Mouse (Mus musculus) bone marrow macrophage, adult 2 months (primary cell): ENCODE measurements at regions not wholly inside any gene's neighbourhood (a gene's known extent, or its start where the extent isn't known, plus 50 kb on each side); places are given as distances from the start of the nearest gene placed in this dataset.

Experiments used
- H3K27ac ChIP-seq: 2 replicates; pipeline ENCODE4 v1.5.1; 2012; ENCODE audit warnings: low read depth, low read length; ENCODE audit not compliant: insufficient read depth
- H3K4me1 ChIP-seq: 2 replicates; pipeline ENCODE4 v1.6.1; 2012; ENCODE audit warnings: low read length; ENCODE audit not compliant: control insufficient read depth, insufficient read depth
- H3K4me3 ChIP-seq: 2 replicates; pipeline ENCODE4 v1.5.1; 2012; ENCODE audit warnings: mild to moderate bottlenecking, low read length, moderate library complexity; ENCODE audit not compliant: insufficient read depth
- CTCF ChIP-seq: IDR thresholded peaks from 2 replicates; pipeline ENCODE4 v1.5.1; 2012; ENCODE audit warnings: low read depth, mild to moderate bottlenecking, low read length, moderate library complexity
- POLR2A ChIP-seq: IDR thresholded peaks from 2 replicates; pipeline ENCODE4 v1.6.1; 2012; ENCODE audit warnings: mild to moderate bottlenecking, low read depth, low read length, borderline replicate concordance

DNA sequence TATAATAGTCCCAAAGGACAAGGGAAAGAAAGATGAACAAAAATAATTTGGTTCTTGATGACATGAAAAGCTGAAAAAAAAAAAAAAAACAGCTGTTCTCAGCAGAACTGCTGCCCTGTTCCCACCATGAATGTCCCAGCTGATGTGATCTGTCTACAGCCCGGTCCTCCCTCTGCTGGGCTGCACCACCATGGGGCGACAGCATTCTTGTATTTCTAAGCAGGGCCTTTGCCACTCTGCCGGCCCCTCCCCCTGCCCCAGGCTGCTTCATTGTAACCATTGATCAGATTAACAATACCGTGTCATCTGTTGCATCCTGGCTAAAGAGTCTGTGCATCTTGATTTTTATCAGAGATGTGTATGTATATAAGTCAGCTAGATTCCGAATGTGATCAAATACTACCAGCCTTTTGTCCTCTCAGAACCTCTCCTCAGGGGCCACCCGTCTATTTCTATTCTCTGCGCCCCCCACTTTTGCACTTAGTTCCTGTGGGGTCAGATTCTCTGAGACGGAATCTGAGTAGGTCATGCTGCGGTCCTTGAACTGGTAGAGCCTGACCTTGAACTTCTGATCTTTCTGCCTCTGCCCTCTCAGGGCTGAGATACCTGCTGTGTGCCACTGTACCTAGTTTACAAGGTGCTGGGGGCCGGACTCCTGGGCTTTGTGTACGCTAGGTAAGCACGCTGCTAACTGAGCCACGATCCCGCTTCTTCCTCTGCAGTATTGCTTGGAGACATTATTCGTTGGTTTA lies 117.2 kb upstream of the Lrfn2 start:
- peaks cover 5% of the 10 kb centered on the region for H3K4me1 ChIP-seq
- no peak overlapping the region for H3K27ac ChIP-seq
- no peak for TF ChIP-seq CTCF
- TF ChIP-seq POLR2A = no peak
- H3K4me3 ChIP-seq = no peak overlapping the region

DNA sequence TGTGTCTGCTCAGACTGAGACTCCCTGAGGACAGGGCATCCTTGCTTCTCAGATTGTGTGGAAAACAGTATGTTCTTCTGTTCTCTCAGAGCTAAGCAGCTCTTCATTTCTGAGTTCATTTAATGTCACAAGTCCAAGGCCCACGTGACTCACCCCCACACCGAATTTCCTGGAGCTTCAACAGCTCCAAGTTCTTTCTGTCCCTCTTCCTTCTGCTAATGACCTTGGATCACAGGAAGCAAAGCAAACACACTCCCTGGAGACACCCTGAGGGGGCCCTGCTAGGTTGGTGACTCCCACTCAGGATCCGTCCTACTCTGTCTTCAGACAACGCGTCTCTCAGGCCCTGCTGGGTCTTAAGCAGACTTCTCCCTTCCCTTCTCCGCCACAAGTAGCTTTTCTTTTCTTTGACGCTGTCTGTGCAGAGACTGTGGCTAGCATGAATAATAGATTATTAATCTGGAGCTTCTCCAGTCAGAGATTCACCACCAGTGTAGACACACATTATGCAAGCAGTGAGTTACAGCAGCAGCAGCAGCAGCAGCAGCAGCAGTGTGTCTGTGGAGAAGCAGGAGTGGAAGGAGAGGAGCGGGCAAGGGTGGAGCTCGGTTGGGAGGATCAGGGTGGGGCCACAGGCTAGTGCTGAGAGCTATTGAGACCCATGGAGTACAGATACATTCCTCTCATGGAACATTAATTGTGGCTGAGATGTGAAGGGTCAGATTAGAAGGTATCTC lies 115.4 kb upstream of the Lrfn2 start:
- Histone ChIP-seq H3K4me3 (no peak overlapping the region), H3K27ac (no peak overlapping the region), H3K4me1 (peaks cover 8% of the 10 kb centered on the region)
- no peak for TF ChIP-seq POLR2A
- TF ChIP-seq CTCF = no peak

DNA sequence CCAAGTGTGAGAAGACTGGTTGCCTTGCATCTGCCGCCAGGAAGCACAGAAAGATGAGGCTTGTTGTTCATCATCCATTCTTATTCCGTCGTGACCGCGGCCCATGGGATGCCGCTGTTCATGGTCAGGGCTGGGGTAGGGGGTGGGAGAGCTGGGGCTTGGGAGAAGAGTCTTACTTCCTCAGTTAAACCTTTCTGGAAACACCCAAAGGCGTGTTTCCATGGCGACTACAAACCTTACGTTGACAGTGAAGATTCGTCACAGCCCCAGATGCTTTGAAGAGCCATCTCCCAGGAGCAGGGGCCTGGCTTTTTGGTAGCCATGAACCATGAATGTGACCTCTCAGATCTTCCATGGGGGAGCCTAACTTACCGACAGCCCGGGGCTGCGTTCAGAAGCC lies 114.6 kb upstream of the Lrfn2 start:
- peaks cover 9% of the 10 kb centered on the region for H3K4me1 ChIP-seq
- TF ChIP-seq POLR2A = no peak
- no peak for TF ChIP-seq CTCF
- no peak overlapping the region for H3K27ac ChIP-seq
- no peak overlapping the region for H3K4me3 ChIP-seq

DNA sequence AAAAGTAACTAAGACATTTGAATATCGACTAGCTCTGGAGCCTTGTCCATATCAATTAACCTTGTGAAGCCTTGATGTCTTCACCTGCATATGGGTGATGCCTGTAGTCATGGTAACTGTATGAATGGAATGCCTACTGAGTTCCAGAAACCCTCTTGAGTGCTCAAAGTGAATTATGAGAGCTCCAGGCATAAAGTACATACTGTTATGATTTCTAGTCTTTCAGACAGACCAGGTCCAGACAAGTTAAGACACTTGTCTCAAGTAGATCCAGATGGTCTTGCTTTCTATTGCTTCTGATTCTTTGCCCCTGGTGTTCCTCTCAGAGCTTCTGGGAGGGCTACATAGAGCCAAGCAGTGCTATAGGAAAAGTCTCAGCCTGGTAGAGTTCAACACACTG lies 112.5 kb upstream of the Lrfn2 start:
- no peak overlapping the region for H3K4me3 ChIP-seq
- no peak overlapping the region for H3K27ac ChIP-seq
- no peak for TF ChIP-seq CTCF
- TF ChIP-seq POLR2A = no peak
- peaks cover 23% of the 10 kb centered on the region for H3K4me1 ChIP-seq

DNA sequence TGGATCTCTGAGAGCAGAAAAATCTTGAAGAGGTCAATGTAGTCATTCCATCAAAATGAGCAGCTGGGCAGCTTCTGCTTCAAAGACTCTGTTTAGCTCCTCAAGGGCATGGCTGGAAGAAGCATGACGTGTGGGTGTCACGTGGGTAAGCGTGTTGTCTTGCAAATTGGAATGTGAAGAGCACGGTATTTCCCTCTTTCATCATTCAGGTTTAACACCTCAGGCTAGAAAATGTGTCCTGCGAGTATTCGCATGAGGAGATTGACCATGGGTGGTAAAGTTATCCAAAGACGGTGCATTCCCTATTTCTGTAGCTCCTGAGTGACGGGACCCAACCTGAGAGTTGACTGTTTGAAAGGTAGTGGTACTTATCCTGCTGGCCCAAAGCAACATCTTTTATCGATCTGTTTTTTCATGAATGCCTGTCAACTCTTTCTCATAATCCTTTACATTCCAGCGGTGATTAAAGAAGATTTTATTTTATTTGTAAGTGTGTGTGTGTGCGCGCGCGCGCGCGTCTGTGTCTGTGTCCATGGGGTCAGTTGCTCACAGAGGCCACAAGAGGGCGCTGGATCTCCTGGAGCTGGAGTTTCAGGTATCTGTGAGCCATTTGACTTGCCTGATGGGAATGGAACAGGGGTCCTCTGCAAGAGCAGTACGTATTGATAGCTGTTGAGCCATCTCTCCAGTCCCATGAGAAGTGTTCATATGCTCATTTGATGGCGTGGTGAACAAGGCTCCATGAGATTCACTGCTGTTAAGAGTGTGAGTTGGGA lies 109.9 kb upstream of the Lrfn2 start:
- Histone ChIP-seq H3K4me3 (no peak overlapping the region), H3K27ac (no peak overlapping the region), H3K4me1 (peaks cover 33% of the 10 kb centered on the region)
- TF ChIP-seq POLR2A (no peak), CTCF (peak; percentile 16; the same call in 1 of the 2 replicates)

DNA sequence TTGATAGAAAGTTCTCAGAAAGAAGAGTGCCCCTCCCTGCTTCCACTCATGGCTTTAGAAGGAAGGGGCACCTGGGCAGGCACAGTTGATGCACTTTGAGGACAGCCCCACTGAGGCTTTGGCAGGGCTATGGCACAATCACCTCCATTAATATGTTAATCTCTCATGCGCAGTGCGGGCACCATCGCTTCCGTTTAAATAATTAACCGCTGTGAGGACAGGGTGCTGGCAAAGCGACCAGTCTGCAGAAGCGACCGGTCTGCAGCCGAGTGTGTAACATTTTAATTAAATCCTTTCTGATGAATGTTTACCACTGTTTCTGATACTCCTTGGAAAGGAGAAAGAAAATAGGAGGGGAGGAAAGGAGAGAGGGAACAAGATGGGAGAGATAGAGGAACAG lies 108.3 kb upstream of the Lrfn2 start:
- TF ChIP-seq POLR2A = no peak
- TF ChIP-seq CTCF = no peak
- H3K4me1 ChIP-seq = peaks cover 28% of the 10 kb centered on the region

DNA sequence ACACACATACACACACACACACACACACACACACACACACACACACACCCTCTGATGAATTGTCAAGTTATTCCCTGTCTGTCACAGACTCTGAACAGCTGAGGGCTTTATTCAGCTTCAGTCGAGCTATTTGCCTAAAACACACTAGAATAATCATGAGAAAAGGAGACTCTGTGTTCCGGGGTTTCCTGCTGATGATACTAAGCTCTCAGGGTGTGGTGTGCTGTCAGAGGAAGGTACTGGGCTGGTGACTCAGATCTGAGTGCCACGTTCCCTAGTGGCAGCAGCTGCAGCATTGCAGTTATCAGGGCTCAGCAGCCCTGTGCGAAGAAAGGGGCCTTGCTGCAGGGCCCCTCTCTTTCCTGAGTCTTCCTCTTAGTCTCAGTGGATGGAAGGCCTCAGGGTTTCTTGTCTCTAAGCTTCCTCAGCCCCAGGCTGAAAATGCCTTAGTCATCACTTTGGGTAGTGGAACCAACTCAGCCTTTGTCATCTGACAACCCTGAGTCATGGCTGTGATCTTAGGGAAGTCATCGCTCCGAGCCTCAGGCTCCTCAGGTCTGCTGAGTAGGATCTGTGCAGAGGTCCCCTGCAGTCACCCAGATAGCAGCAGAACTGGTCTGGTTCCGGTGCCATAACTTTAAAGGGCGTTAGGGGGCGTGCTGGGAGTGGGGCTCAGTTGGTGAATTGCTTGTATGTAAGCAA lies 106.8 kb upstream of the Lrfn2 start:
- Histone ChIP-seq H3K27ac (peak overlapping the region; percentile 90), H3K4me3 (no peak overlapping the region), H3K4me1 (peaks cover 28% of the 10 kb centered on the region)
- no peak for TF ChIP-seq CTCF
- TF ChIP-seq POLR2A = no peak

More for the DNA sequence above, 108.3 kb upstream of the Lrfn2 start:
- Histone ChIP-seq H3K27ac (no peak overlapping the region), H3K4me3 (no peak overlapping the region)

DNA sequence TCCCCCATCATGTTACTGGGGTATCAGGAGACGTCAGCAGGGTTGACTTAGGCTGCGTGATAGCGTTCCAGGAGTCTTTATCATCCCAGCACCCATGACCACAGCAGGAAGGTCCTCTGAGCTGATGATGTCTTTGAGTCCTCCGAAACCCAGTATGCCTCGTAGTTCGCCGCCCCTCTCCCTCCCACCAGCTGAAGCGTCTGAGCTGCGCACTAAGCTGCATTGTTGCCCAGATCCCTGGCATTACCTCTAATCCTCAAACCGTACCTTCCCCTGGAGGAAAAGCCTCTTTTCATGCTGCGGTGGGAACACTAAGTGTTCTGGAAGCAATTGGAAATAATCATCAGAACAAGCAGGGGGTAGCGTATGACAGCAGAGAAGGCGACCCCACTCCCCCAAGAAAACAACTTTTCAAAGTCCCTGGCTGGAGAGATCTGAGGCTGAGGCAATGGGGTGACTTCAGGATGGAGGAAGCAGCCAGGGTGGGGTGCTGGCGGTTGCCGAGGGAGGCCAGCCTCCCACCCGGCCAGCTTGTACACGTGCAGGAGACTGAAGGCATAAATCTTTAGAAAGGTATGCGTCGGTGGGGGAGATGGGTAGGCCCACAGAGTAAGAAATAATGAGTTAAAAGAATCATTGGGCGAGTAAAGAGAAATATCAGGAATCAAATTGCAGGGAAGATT lies 93.7 kb upstream of the Lrfn2 start:
- no peak for TF ChIP-seq CTCF
- TF ChIP-seq POLR2A = no peak
- Histone ChIP-seq H3K4me1 (no peaks in the 10 kb centered on the region), H3K4me3 (no peak overlapping the region), H3K27ac (no peak overlapping the region)

DNA sequence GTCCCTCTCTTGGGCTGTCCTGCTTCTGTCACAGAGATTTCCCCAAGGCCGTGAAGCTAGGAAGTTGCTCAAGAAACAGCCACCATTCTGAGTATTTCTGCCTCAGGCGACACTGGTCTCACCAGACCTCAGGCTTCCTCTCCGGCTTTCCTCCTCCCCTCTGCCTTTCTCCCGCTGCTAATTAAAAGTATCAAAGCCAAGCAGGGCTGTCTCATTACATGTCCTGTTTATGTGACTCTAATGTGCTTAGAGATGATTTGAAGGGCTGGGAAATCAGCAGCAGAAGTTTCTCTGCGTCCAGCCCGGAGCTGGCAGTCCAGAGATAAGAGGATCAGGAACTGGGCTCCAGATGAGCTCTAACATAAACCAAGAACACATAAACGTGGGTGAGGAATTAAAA lies 84.3 kb upstream of the Lrfn2 start:
- TF ChIP-seq POLR2A = no peak
- TF ChIP-seq CTCF = no peak
- no peaks in the 10 kb centered on the region for H3K4me1 ChIP-seq
- H3K27ac ChIP-seq = no peak overlapping the region
- H3K4me3 ChIP-seq = no peak overlapping the region
